Mouse (Mus musculus) left cerebral cortex, postnatal 36 days (tissue): Measurements from ENCODE around the gene Nfatc2ip. TPM values are rescaled to one million over a fixed set of nuclear protein-coding genes. Genes with fewer than 3 reads are reported as not detected.

Experiments used
- DNase-seq, 2 experiments: peaks; one replicate each; pipeline ENCODE4 v3.0.0; 2021 to 2022; ENCODE audit warnings: low spot score in 2 of 2, mixed read lengths in 1 of 2
- intact Hi-C: fragments of 180-260 bp; cut with DNase I; formaldehyde crosslinking; loops from one replicate; pipeline ENCODE4 v1.15.1; 2025
- total RNA-seq, 2 experiments: library from RNA; stranded (reverse); gene quantifications; 2 replicates each; pipeline ENCODE4 v1.2.3; 2021

Gene Nfatc2ip
- total RNA-seq, 2 experiments from 2014 or later, result 5.2 to 5.5 TPM

DNA sequence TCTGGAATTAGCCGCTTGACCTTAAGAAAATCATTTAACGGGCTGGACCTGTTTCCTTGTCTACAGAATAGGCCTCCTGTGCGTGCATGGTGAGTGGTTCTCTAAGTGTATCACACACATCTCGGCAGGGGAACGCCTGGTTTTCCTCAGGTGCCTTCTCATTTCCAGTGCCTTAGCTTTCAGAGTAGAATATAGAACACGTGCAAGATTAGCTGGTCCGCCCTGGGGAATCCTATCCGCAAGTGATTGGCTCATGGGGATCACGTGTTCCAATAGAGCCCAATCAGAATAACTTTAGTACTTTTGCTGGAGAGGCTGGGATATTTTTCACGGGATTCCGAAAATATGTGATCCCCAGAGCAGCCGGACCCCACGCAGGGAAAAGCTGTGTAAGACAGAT lies 37.5 kb downstream of the Nfatc2ip start:
- DNase-seq, result no peak
- intact Hi-C loops, result no loop called here

- intact Hi-C loops, result no loop called here
- no peak for DNase-seq
Measured at GRCm38 (mm10) chr7:126358413-126358812, 38.1 kb downstream of the Nfatc2ip start.

DNA sequence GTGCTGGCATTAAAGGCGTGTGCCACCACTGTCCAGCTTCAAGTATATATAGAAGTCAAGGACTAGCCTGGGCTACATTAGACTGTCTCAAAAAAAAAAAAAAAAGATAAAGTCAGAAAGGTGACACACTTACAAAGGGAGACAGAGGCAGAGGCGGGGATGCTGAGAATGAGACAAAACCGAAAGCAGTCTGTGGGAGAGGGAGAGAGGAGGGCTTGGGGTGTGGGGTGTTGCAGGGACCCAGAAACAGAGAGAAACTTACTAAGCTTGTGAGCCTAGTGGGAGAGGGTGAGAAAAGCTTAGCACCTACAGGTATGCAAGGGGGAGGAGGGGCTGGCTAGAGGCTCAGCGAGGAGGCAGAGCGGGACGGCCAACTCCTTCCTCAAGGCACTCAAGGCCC lies 38.7 kb downstream of the Nfatc2ip start:
- DNase-seq, result no peak
- intact Hi-C loops, result no loop called here

- DNase-seq, result no peak
- intact Hi-C loops, result no loop called here
Measured at GRCm38 (mm10) chr7:126356793-126357591, 39.5 kb downstream of the Nfatc2ip start.

GRCm38 (mm10) chr7:126355847-126356597 lies 40.5 kb downstream of the Nfatc2ip start:
- intact Hi-C loops, result no loop called here

DNA sequence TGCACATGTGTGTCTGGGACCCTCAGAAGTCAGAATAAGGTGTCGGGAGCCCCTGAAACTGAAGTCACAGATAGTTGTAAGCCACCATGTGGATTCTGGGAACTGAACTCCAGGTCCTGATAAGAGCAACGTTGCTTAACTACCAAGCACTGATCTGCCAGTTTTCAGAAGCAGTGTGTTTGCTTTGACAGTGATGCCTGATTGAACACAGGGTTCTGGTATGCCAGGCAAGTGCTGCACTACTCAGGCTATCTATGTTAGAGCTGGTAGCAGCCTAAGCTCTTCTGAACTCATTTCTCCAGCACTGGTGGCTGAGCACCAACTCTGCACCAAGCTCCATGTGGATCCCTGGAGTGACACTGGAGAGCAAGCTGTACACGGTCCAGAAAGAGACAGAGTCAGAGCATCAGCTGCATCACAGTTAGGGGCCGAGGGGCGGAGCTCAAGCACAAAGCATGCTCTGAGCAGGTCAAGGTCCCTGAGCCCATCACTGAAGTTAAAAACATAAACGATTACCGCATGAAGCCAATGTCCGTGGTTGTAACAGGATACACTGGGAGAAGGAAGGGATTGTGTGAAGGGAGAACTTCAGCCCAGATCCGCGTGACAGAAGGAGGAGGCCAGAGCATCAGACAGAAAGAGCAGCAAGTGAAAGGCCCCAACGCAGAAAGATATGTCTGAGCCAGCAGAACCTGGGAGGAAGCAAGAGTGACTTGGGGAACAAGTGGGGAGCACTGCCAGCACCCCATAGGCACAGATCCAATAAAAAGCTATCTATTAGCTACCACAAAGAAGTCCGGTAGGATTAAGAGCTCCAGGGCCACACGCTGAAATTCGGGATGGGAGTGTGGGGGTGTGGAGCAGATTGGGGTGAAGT lies 41.6 kb downstream of the Nfatc2ip start:
- intact Hi-C loops, result no loop called here
- DNase-seq, result no peak

More at GRCm38 (mm10) chr7:126355847-126356597, 40.5 kb downstream of the Nfatc2ip start:
- no peak for DNase-seq

DNA sequence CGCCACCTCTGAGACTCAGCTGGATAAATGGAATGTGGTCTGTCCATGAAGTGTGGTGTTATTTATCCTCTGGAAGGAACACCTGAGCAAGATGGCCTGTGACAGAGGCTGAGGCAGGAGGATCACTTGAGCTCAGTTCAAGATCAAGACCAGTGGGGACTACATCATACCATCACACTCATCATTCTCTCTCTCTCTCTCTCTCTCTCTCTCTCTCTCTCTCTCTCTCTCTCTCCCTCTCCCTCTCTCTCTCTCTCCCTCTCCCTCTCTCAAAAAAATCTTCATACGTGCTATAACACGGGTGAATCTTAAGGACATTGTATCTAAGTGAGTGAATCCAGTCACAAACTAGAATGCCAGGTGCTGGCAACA lies 42.6 kb downstream of the Nfatc2ip start:
- intact Hi-C loops, result no loop called here
- DNase-seq, result no peak

DNA sequence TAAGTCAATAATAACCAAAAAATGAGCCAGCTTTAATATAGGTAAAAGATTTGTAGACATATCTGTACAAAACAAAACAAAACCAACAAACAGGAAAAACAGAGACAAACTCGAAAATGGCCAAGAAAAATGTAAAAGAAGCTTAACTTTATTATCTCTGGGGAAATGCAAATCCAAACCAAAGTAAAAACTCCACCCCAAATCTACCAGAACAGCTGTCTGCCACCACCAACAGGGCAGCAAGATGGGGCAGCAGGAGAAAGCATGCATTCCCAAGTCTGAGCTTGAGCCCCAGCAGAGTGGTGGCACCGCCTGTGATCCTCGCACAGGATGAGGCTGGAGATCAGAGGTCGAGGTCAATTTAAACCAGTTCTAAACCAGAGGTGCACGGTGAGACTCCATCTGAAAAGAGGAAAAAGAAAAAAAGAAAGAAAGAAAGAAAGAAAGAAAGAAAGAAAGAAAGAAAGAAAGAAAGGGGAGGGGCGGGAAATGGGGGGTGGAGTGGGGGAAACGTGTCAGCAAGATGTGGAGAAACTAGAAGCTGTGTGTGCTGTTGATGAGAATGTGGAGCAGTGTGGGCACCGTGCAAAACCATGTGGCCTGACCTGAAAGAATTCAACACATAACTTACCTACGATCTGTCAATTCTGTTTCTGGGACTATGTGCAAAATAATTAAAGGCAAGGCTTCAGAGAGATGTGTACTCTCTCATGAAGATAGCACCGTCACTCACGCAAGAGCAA lies 43.1 kb downstream of the Nfatc2ip start:
- intact Hi-C loops, result no loop called here
- DNase-seq, result no peak

DNA sequence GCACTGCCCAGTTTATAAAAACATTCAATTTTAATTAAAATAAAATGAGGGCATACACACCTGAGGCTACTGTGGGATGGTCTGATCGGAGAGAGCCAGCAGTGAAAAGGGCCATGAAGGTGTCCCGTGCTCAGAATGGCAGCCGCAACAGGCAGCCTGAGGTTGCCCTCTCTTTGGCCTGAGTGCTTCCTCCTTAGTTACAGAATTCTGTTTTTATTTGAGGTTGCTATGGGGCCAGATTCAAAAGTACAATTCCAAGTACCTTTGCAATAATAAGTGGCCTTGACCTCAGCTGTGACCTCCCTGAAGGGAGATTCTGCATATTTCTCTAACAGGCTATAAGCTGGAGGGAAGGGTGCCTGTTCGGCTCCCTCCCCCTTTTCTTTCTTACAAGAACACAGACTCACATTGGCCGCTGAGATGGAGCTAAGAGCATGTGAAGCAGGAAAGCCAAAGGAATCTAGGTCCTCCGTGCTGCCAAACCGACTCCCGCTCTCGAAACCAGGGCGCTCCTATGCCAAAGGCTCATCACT lies 45.1 kb downstream of the Nfatc2ip start:
- no peak for DNase-seq
- intact Hi-C loops, result no loop called here

DNA sequence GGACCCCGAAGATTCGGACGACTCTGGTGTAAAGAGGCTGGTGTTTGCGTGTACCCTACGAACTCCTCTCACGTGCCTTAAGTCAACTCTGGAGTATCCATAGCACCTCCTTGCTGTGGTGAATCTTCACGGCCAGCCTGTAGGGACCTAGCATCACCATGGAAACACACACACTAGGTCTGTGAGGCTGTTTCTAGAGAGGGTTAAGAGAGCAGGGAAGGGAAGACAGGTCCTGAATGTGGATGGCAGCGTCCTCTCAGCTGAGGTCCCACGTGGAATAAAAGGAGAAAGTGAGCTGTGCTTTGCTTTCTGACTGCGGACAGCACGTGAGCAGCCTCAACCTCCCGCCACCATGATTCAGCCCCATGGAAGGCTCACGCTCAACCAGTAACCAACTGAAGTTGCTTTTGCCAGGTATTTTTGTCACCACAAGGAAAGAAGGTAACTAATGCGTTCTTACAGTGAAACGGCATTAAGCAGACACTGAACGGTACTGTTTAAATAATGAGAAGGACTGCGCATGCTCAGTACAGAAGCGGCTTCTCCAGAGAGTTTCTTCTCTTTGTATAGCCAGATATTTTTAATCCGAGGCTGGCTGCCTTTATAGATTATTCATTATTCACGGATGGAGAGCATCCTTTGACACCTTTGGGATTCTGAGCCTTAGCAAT lies 45.7 kb downstream of the Nfatc2ip start:
- DNase-seq, result no peak
- intact Hi-C loops, result no loop called here

DNA sequence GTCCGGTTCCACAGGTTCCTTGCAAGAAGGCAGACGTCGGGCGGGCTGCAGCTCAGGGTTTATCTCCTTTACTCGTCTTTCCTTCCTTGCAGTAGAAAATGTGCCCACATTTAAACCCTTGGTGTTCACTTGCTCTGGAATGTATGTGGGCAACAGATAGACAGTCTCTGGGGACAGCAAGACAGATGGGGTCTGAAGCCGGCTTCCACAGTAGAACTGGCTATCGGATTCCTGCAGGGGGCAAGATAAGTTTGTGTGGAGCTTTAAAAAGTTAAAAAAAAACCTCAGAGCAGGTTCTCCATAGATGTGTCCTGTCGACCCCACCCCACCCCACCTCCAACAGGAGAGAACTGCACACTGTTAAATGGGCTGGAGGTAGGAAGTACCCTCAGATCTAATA lies 48.2 kb downstream of the Nfatc2ip start:
- intact Hi-C loops, result no loop called here

GRCm38 (mm10) chr7:126347098-126347497 lies 49.4 kb downstream of the Nfatc2ip start:
- intact Hi-C loops, result no loop called here
- no peak for DNase-seq

More for the DNA sequence above, 48.2 kb downstream of the Nfatc2ip start:
- DNase-seq, result no peak

DNA sequence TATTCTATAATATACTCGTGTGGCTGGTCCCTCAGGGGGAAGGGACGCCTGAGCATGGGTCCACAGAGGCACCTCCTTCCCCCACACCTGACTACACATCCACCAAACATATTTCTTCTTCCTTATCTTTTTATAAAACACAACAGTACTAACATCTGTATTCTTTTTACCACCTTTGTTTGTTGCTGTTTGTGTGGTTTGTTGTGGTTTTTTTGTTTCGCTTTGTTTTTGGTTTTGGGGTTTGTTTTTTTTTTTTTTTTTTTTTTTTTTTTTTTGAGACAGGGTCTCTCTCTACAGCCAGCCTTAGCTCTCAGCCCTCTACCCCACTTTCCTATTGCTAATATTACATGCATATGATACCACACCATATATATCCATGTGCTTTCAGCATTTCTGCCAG lies 50.6 kb downstream of the Nfatc2ip start:
- no peak for DNase-seq
- intact Hi-C loops, result no loop called here

DNA sequence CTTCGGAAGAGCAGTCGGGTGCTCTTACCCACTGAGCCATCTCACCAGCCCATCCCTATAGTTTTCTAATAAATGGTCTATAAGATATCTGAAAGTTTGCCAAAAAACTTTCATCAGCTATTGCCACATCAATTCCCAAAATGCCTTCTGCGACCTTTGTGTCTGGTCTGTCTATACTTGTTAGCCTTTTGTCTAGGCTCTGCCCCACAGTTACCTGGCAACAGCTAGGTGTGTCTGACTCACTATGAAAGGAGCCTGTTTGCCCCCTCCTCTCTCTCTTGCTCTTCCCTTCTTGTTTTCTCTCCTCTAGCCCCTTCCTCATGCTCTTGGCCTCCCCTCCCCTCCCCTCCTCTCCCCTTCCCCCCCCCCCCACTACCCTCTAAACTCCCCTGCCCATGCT lies 51.0 kb downstream of the Nfatc2ip start:
- DNase-seq, result no peak
- intact Hi-C loops, result no loop called here

- no peak for DNase-seq
- intact Hi-C loops, result no loop called here
Measured at GRCm38 (mm10) chr7:126340896-126341295, 55.6 kb downstream of the Nfatc2ip start.

DNA sequence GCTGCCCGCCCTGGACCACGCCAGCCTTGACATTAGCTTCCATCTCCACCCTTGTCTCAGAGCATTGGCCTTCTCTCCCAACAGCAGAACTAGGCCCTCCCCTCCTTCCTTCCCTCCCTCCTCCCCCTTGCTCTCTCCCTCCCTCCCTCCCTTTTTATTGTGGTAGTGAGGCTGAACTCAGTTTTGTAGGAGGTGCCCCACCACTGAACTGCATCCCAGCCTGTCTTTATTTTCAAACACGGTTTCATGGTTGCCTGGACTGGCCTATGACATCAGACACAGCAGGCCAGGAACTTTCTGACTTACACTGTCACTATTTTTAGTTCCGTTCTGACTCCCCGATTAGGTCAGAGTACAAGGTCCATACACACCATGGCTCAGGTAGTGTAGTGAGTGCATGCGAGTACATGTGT lies 56.3 kb downstream of the Nfatc2ip start:
- no peak for DNase-seq
- intact Hi-C loops, result no loop called here

- intact Hi-C loops, result no loop called here
- DNase-seq, result no peak
Measured at GRCm38 (mm10) chr7:126339521-126339971, 57.0 kb downstream of the Nfatc2ip start.

DNA sequence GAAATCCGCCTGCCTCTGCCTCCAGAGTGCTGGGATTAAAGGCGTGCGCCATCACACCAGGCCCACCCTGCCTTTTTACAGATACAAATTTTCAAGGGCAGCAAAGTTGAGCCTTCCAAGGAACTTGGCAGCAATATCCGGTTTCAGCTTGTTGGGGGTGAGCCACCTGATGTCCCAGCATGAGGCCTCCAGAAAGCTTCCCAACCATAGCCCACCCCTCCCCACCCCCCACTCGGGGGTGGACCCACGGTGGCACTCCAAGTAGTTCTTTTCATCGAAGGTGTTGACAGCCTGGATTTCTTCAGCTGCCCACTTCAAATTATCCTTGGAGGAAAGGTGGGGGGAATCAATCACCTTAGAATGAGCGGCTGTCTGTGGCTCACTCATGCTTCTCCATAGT lies 57.6 kb downstream of the Nfatc2ip start:
- DNase-seq, result no peak
- intact Hi-C loops, result no loop called here

DNA sequence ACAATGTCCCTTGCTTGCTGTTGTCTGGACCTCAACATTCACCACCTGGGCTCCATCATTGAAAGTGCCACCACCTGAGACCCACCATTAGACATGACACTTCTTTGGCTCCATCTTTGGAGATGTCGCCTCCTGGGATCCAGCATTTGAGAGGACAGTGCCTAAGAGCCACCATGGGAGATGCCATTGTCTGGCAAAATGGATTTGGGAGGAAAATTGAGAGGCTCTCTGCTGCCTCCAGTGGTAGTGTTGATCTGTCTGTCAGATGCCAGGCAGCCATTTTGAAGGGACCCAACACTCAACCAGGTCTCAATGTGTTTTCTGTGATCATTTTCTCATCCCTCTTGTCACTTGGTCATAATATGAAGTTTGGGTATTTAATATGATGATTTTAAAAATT lies 61.0 kb downstream of the Nfatc2ip start:
- intact Hi-C loops, result no loop called here
- DNase-seq, result no peak
